Mouse (Mus musculus): ENCODE results near the gene Pnkd. TPM values are rescaled to one million over a fixed set of nuclear protein-coding genes. Genes with fewer than 3 reads are reported as not detected.

Pnkd gene
- 100 to 1,000 TPM; 125 to 130 TPM for total RNA-seq (2021)
- long read RNA-seq, transcript Pnkd-202 (9 exons, 2,859 nt) = minor isoform, 18 of 144 reads
- long read RNA-seq, transcript Pnkd-204 (3 exons, 740 nt) = major isoform, 75 of 144 reads
- long read RNA-seq, transcript Pnkd-201 (10 exons, 2,937 nt) = minor isoform, 27 of 144 reads
- long read RNA-seq, partial matches to known transcripts = 12 of 144 reads
- long read RNA-seq, other reads (novel, unspliced or antisense) = 10 of 144 reads

- DNase-seq (ENCODE audit: low spot score in 2 of 2) = peak; percentile 99
These were observed at the start of gene Pnkd, which contains the start of gene Aamp for GRCm38 (mm10) chr1:74284543-74285160. Gene Pnkd, plus strand, starts transcription at chr1:74284930. Gene Aamp, minus strand, starts transcription at chr1:74284738.

- DNase-seq (ENCODE audit: low spot score in 2 of 2) = peak; percentile 95 to 98
These were observed 48.7 kb upstream of the Pnkd start, which contains the start of gene Arpc2 for GRCm38 (mm10) chr1:74235938-74236589. Gene Arpc2, plus strand, starts transcription at chr1:74236084.

DNA sequence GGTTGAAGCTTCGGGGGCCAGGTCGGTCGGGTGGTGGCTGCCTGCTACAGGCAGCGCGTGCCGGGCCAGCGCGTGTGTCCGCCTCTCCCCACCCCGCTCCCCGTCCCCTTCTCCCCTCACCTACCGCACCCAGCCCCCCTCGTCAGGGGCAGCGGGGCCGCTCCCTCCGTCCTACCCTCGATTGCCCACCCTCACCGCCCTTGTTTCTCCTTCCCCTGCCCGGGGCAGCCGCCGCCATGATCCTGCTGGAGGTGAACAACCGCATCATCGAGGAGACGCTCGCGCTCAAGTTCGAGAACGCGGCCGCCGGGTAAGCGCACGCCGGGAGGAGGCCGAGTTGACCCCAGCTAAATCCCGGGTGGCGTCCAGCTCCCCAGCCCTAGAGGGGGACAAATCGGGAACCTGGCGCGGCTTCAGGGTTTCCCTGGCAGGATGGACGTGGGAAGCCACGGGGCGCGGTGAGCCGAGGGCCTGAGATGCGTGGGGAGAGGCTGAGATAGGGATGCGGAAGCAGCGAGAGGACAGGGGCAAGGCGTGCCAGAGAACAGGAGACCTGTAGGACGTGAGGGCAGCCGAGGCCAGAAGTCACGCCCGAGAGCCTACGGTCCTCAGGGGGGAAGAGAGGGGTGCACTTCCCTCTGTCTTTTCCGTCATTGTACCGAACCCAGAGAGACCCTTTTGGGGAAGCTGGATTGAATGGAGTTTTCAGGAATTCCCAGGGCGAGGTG is 48.0 kb upstream of the Pnkd start:
- no peak for DNase-seq (ENCODE audit: low spot score in 2 of 2)

DNA sequence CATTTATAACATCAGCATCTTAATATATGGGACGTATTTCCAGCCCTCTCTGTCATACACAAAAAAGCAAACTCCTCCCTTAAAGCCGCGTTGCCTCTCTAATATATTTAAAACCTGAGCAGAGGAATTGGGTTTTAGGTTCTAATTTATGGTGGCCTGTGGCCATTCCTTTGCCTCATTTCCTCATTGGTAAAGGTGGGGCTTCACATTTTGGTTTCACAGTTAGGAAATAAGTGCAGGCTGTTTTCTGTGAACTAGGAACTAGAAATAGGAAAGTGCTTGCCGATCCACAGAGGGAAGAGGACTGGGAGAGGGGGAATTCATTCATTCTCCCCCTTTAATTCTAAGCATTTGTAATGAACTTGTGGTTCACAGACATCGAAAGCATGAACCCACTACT is 47.1 kb upstream of the Pnkd start:
- no peak for DNase-seq (ENCODE audit: low spot score in 2 of 2)

DNA sequence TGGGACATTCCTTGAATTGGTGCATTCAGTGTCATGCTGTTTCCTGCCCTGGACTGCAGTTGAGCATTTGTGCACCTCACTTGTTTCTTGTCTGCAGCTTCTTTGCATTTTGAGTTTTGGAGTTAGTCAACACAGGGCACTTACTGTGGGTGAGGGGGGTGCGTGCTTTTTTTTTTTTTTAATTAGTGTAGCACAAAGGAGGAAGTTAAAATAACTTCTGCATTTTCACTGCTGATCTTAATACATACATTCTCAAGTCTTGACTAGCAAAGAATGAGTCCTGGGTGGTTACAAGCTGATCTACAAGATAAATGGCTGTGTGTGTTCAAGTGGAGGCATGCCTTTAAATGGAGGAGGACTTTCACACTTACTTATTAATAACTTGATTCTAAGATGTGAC is 46.6 kb upstream of the Pnkd start:
- no peak for DNase-seq (ENCODE audit: low spot score in 2 of 2)

GRCm38 (mm10) chr1:74239162-74239561 is 45.6 kb upstream of the Pnkd start:
- no peak for DNase-seq (ENCODE audit: low spot score in 2 of 2)

DNA sequence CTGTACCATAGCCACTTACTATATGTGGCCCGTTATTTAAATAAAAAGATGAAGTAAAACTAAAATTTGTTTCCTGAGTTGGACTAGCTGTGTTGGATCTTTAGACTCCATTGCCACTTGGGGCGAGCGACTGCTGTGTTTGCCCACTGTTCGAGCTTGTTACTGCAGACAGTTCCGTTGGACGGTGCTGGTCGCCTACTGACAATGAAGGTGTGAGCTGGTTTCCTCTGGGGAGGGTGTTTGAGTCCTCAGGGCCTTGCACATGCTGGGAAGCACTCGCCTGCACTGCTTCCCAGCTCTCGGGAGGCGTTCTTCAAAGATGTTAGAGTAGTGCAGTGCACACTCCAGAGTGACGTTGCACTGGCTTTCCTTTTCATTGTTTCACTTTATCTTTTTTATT is 45.1 kb upstream of the Pnkd start:
- DNase-seq (ENCODE audit: low spot score in 2 of 2) = peak in 1 of 2 experiments; percentile 21

DNA sequence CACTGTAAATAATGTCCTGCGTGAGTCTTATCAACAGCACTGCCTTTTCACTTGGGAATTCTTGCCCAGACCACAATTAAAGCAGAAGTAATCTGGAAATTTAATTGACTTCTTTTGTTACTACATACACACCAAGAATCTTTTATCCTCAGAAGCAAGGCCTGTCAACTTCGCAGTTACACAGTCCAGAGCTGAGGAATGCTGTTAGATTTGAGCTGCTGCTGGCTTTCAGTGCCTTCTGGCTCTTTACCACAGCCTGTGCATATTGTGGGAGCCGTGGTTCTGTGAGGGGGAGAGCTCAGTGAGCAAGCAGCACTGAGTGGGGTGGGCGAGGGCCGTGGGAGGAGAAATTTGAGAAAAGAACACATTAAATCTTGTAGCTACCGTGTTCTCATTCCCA is 44.4 kb upstream of the Pnkd start:
- peak; percentile 46 to 47 for DNase-seq (ENCODE audit: low spot score in 2 of 2)

DNA sequence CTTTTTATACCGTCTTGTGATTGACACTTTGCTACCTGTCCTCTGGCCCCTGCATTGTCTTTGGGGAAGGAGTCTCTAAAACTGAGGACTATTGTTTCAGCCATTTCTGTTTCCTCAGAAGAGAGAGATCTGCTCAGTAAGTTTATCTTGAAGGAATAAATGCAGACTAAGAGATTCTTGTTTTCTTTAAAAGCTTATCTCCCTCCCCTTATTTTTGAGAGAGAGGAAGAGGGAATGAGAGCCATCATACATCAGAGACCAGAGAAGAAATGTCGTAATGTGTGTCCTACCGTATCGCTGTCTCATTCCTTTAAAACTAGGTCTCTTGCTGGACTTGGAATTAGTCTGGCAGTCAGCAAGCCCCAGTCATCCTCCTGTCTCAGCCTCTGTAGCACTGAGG is 43.9 kb upstream of the Pnkd start:
- DNase-seq (ENCODE audit: low spot score in 2 of 2) = no peak

DNA sequence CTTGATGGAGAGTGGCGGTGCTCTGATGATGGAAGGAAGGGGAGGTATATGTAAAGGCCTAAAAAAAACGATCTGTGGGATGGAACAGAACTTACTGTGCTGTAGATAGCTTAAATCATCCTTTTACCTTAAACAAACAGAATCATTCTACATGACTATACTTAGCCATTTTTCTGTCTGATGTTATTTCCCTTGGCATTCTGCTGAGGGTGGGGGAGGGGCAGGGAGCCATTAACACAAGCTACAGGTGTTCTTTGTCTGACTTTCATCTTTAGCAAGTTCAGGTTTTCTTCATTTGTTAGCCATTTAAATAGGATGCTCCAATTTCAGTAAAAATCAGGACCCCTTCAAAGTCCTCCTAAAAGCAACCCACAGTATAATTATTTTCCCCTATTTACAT is 39.2 kb upstream of the Pnkd start:
- DNase-seq (ENCODE audit: low spot score in 2 of 2) = no peak

DNA sequence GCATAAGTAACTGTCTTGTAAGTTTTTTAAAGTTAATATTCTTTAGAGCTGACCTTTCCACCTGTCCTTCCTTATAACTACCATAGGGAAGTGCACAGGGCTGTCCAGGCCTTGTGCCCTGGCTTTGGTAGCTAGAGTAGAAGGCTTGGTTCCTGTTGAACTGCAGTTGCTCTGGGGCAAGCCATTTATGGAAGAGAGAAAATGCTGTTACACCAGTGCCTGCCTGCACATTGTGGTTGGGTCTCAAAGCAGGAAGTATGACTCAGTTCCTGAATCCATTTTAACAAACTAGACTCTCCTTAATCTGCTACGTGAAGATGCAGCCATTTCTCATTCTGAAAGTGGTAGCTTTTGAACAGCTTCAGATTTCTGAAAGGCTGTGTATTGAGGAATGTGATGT is 35.9 kb upstream of the Pnkd start:
- no peak for DNase-seq (ENCODE audit: low spot score in 2 of 2)

DNA sequence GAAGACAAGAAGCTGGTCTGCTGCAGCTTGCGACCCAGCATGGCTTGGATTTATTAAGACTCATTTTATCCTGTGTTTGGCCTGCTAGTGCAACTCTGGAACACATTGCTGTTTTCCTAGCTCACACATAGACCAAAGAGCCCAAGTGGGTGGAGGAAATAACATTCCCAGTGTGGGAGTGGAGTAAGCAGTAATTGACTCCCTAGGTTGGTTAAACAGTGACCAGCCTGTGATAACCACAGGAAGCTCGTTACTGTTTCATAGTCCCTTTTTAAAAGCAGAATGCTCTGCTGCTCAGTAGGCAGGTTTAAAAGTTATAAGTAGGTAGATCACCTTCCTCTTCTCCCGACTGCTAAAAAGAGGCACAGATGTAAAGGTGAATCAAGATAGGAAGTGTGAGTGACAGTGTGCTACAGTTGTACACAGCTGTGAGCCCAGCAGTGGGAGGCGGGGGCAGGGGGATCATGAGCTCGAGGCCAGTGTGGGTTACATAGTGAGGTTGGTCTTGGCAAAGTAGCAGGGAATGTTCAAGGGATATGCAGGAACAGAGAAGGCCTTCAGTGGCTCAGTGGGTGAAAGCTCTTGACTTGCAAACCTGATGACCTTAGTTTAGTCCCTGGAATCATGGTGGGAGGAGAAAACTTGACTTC is 35.3 kb upstream of the Pnkd start:
- DNase-seq (ENCODE audit: low spot score in 2 of 2) = no peak

DNA sequence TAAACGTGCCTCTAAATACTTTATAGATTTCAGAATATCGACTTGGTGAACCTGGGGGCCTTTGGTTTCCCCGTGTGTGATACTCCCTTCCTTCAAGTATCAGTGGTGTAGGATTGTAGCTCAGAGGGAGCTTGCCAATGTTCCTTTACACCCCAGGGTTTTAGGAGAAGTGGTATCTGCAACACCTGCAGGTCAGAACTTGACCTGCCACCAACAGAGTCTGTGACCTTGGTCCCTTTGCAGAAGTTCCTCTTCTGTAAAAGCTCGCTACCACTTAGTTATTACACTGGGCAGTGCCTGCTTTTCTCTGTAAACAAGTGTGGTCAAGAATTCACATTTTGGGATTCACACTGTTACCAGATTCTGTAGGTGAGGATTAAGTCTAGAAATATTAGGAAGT is 34.6 kb upstream of the Pnkd start:
- DNase-seq (ENCODE audit: low spot score in 2 of 2) = no peak

DNA sequence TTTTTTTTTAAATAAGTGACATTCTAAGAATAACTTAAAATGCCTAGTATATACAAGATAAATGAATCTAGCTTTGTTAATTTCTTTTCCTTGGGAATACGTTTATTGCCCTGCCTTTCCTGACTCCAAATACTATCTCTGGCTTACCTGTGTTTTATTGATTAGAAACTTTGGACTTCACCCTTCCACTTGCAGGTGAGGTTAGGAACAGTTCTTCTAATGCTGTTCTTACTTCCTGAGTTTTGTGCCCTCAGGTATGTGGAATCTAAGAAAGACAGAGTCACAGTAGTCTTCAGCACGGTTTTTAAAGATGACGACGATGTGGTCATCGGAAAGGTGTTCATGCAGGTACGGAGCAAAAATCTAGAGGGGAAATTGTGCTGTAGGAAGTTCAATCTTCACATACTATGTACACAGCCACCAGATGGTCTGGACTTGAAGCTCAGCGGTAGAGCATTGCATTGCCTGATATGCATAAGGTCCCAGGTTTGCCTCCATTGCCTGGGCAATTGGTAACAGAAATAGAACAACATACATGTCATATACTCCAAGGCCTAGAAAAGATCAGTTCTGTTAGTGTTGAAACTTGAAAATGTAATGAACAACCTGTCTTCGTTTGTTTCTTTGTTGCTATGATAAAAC is 28.9 kb upstream of the Pnkd start:
- DNase-seq (ENCODE audit: low spot score in 2 of 2) = no peak

- no peak for DNase-seq (ENCODE audit: low spot score in 2 of 2)
These were observed 27.9 kb upstream of the Pnkd start for GRCm38 (mm10) chr1:74256782-74257181.

- no peak for DNase-seq (ENCODE audit: low spot score in 2 of 2)
These were observed 22.2 kb upstream of the Pnkd start for GRCm38 (mm10) chr1:74262510-74262909.

- no peak for DNase-seq (ENCODE audit: low spot score in 2 of 2)
These were observed 16.0 kb upstream of the Pnkd start for GRCm38 (mm10) chr1:74268750-74269149.

DNA sequence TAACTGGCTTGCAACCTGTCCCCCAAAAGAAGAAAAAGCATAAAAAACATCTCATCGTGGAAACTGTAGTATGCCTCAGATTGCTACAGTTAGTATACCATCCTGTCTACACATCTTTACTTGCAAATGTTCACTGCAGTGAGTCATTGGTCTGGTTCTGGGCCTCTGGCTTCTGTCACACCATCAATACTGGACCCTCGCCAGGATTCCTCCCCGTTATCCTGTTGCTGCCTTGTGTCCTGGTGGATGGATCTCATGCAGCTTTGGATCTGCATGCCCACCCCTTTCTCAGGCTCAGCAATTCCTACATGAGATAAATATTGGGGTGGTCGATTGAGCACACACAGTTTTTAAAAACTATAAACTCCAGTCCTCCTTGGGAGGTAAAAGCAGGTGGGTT is 13.1 kb upstream of the Pnkd start:
- no peak for DNase-seq (ENCODE audit: low spot score in 2 of 2)

- DNase-seq (ENCODE audit: low spot score in 2 of 2) = no peak
These were observed 9.7 kb upstream of the Pnkd start for GRCm38 (mm10) chr1:74275015-74275414.

DNA sequence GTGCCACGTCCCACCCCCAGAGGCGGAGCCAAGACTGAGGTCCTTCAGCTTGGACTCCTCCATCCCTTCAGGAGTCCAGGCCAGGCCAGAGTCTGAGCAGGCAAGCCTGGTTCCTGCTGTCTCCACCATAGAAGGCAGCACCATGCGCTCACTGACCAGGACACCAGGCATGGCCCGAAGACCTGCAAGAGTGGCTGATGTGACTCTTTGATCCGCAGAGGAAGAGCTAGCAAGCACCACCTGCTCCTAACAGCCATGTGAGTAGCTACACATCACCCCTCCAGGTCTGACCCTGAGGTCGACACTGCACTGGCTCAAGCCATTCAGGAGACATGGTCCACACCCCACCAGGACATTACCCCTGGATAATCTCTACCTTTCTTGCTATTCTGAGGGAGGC is 7.7 kb upstream of the Pnkd start:
- DNase-seq (ENCODE audit: low spot score in 2 of 2) = no peak
